Mouse (Mus musculus) heart, embryonic 13.5 days (tissue): ENCODE measurements around the gene Ccin. TPM values are rescaled to one million over a fixed set of nuclear protein-coding genes. Genes with fewer than 3 reads are reported as not detected.

Experiments
- ATAC-seq: fragments of 200-750 bp; cut with Nextera tagmentation; 2 replicates; pipeline ENCODE4 v1.8.0; 2017; ENCODE audit warnings: moderate TSS enrichment; ENCODE audit not compliant: insufficient number of reproducible peaks, low FRiP score, low TSS enrichment; ENCODE audit errors: extremely low read depth
- H3K27ac ChIP-seq: fragments of 300-500 bp; sonication (generic); replicated peaks from 2 replicates; pipeline ENCODE4 v1.5.1; 2015; ENCODE audit warnings: moderate library complexity, mild to moderate bottlenecking, inconsistent platforms
- H3K27me3 ChIP-seq: fragments of 300-500 bp; sonication (generic); replicated peaks from 2 replicates; pipeline ENCODE4 v1.6.1; 2015; ENCODE audit warnings: mild to moderate bottlenecking, inconsistent platforms
- H3K36me3 ChIP-seq: fragments of 300-500 bp; sonication (generic); 2 replicates; pipeline ENCODE4 v1.6.1; 2015; ENCODE audit warnings: mild to moderate bottlenecking, inconsistent platforms
- H3K4me1 ChIP-seq: fragments of 300-500 bp; sonication (generic); 2 replicates; pipeline ENCODE4 v1.6.1; 2015; ENCODE audit warnings: inconsistent platforms
- H3K4me2 ChIP-seq: fragments of 300-500 bp; sonication (generic); 2 replicates; pipeline ENCODE4 v1.6.1; 2015; ENCODE audit warnings: inconsistent platforms, mild to moderate bottlenecking, moderate library complexity
- H3K4me3 ChIP-seq: fragments of 300-500 bp; sonication (generic); 2 replicates; pipeline ENCODE4 v1.5.1; 2015; ENCODE audit warnings: moderate library complexity, mild to moderate bottlenecking, inconsistent platforms
- H3K9ac ChIP-seq: fragments of 300-500 bp; sonication (generic); 2 replicates; pipeline ENCODE4 v1.6.1; 2015; ENCODE audit warnings: inconsistent platforms, mild to moderate bottlenecking, moderate library complexity
- H3K9me3 ChIP-seq: fragments of 300-500 bp; sonication (generic); 2 replicates; pipeline ENCODE4 v1.6.1; 2016; ENCODE audit warnings: inconsistent platforms
- whole genome bisulfite sequencing: fragments of 180-500 bp; shearing (Covaris S2); methylation state at CpG from one replicate; pipeline ENCODE4 v1.1.7; 2015; ENCODE audit warnings: mixed read lengths; 5-methylcytosine and 5-hydroxymethylcytosine counted together
- polyA plus RNA-seq: library from polyadenylated mRNA; unstranded; fragments of >200 nt; fragmentation: Nextera tagmentation; extraction: Ambion mirVana; gene quantifications from 2 replicates; pipeline ENCODE4 v1.2.1, GENCODE M21; 2015

Gene Ccin
- polyA plus RNA-seq, 1 experiment from 2014 or later: not detected

- H3K27ac ChIP-seq: no peak overlapping the region
- H3K36me3 ChIP-seq: no peaks in the 10 kb centered on the region
- H3K9ac ChIP-seq: no peak overlapping the region
- 0 out of 2 replicates have a peak overlapping the region, but pooled peaks have one; percentile 28 for H3K4me2 ChIP-seq
- 0 out of 2 replicates have a peak, but pooled peaks cover 5% of the 10 kb centered on the region for H3K9me3 ChIP-seq
- WGBS: 74% methylated on average over 6 of the region's 6 CpGs
- no peaks in the 10 kb centered on the region for H3K4me1 ChIP-seq
- no peak overlapping the region for H3K4me3 ChIP-seq
- no peaks in the 10 kb centered on the region for H3K27me3 ChIP-seq
- ATAC-seq: no peak
These were observed 20.3 kb downstream of the Ccin start for GRCm38 (mm10) chr4:44003622-44004021.

- H3K4me3 ChIP-seq: no peak within 1 kb of the TSS
- peak within 1 kb of the TSS; percentile 28; the same call in 1 of the 2 replicates for H3K4me2 ChIP-seq
- H3K4me1 ChIP-seq: no peaks in the 10 kb centered on the region
- no peak for ATAC-seq
- no peak within 1 kb of the TSS for H3K27ac ChIP-seq
- H3K36me3 ChIP-seq: no peaks in the 10 kb centered on the region
- no peak within 1 kb of the TSS for H3K9ac ChIP-seq
- H3K27me3 ChIP-seq: no peaks in the 10 kb centered on the region
- WGBS: 77% methylated on average over 5 of the region's 5 CpGs
- no peaks in the 10 kb centered on the region for H3K9me3 ChIP-seq
These were observed 20.8 kb downstream of the Ccin start, which contains the start of gene Clta for GRCm38 (mm10) chr4:44004126-44004525. TSS of gene Clta (plus strand) at chr4:44004452.

GRCm38 (mm10) chr4:44004623-44005409 lies 21.5 kb downstream of the Ccin start:
- WGBS: 68% methylated on average over 3 of the region's 3 CpGs
- H3K4me1 ChIP-seq: no peaks in the 10 kb centered on the region
- no peaks in the 10 kb centered on the region for H3K27me3 ChIP-seq
- H3K36me3 ChIP-seq: no peaks in the 10 kb centered on the region
- ATAC-seq: no peak
- no peak overlapping the region for H3K9ac ChIP-seq
- no peak overlapping the region for H3K4me3 ChIP-seq
- peak overlapping the region; percentile 28; the same call in 1 of the 2 replicates for H3K4me2 ChIP-seq
- no peak overlapping the region for H3K27ac ChIP-seq
- no peaks in the 10 kb centered on the region for H3K9me3 ChIP-seq

GRCm38 (mm10) chr4:44010176-44010575 lies 26.9 kb downstream of the Ccin start:
- peaks cover 5% of the 10 kb centered on the region for H3K36me3 ChIP-seq
- 92% methylated on average over 1 of the region's 1 CpGs for WGBS
- peaks cover 24% of the 10 kb centered on the region for H3K4me1 ChIP-seq
- H3K4me2 ChIP-seq: no peak overlapping the region
- H3K9ac ChIP-seq: no peak overlapping the region
- H3K9me3 ChIP-seq: no peaks in the 10 kb centered on the region
- no peaks in the 10 kb centered on the region for H3K27me3 ChIP-seq
- H3K4me3 ChIP-seq: no peak overlapping the region
- ATAC-seq: no peak
- no peak overlapping the region for H3K27ac ChIP-seq

- Histone ChIP-seq H3K4me2 (no peak overlapping the region), H3K4me1 (peaks cover 28% of the 10 kb centered on the region), H3K27ac (no peak overlapping the region), H3K4me3 (no peak overlapping the region), H3K36me3 (peaks cover 10% of the 10 kb centered on the region), H3K9me3 (no peaks in the 10 kb centered on the region), H3K27me3 (no peaks in the 10 kb centered on the region), H3K9ac (no peak overlapping the region)
- WGBS: 45% methylated on average over 2 of the region's 2 CpGs
- ATAC-seq: no peak
These were observed 27.6 kb downstream of the Ccin start for GRCm38 (mm10) chr4:44010893-44011292.

GRCm38 (mm10) chr4:44011799-44012198 lies 28.5 kb downstream of the Ccin start:
- H3K36me3 ChIP-seq: peaks cover 10% of the 10 kb centered on the region
- H3K27ac ChIP-seq: peak overlapping the region; percentile 87
- peak overlapping the region; percentile 100 for H3K4me3 ChIP-seq
- H3K4me1 ChIP-seq: peaks cover 34% of the 10 kb centered on the region
- ATAC-seq: no peak
- H3K4me2 ChIP-seq: peak overlapping the region; percentile 75
- 80% methylated on average over 3 of the region's 3 CpGs for WGBS
- peak overlapping the region; percentile 98 for H3K9ac ChIP-seq
- no peaks in the 10 kb centered on the region for H3K9me3 ChIP-seq
- no peaks in the 10 kb centered on the region for H3K27me3 ChIP-seq

GRCm38 (mm10) chr4:44012376-44013367 lies 29.4 kb downstream of the Ccin start:
- peaks cover 10% of the 10 kb centered on the region for H3K36me3 ChIP-seq
- no peaks in the 10 kb centered on the region for H3K27me3 ChIP-seq
- H3K4me1 ChIP-seq: peaks cover 34% of the 10 kb centered on the region
- peak; percentile 94 for ATAC-seq
- H3K9me3 ChIP-seq: no peaks in the 10 kb centered on the region
- H3K4me2 ChIP-seq: peak overlapping the region; percentile 75
- peak overlapping the region; percentile 87 for H3K27ac ChIP-seq
- H3K9ac ChIP-seq: peak overlapping the region; percentile 98
- 1% methylated on average over 77 of the region's 77 CpGs for WGBS
- H3K4me3 ChIP-seq: peak overlapping the region; percentile 100

GRCm38 (mm10) chr4:44013391-44014070 lies 30.2 kb downstream of the Ccin start:
- peak overlapping the region; percentile 100 for H3K4me3 ChIP-seq
- peak overlapping the region; percentile 98 for H3K9ac ChIP-seq
- H3K27ac ChIP-seq: peak overlapping the region; percentile 87
- no peak for ATAC-seq
- whole genome bisulfite sequencing: 20% methylated on average over 11 of the region's 11 CpGs
- peaks cover 18% of the 10 kb centered on the region for H3K36me3 ChIP-seq
- peak overlapping the region; percentile 75 for H3K4me2 ChIP-seq
- H3K27me3 ChIP-seq: no peaks in the 10 kb centered on the region
- H3K4me1 ChIP-seq: peaks cover 41% of the 10 kb centered on the region
- H3K9me3 ChIP-seq: no peaks in the 10 kb centered on the region

- Histone ChIP-seq H3K4me3 (no peak overlapping the region), H3K4me1 (peaks cover 42% of the 10 kb centered on the region), H3K4me2 (no peak overlapping the region), H3K36me3 (peaks cover 43% of the 10 kb centered on the region), H3K9me3 (no peaks in the 10 kb centered on the region), H3K27me3 (no peaks in the 10 kb centered on the region), H3K9ac (no peak overlapping the region), H3K27ac (no peak overlapping the region)
- WGBS: 91% methylated on average over 4 of the region's 4 CpGs
- no peak for ATAC-seq
These were observed 32.8 kb downstream of the Ccin start for GRCm38 (mm10) chr4:44016071-44016470.

GRCm38 (mm10) chr4:44016791-44017190 lies 33.5 kb downstream of the Ccin start:
- Histone ChIP-seq H3K4me1 (peaks cover 41% of the 10 kb centered on the region), H3K9me3 (no peaks in the 10 kb centered on the region), H3K4me3 (no peak overlapping the region), H3K9ac (no peak overlapping the region), H3K27me3 (no peaks in the 10 kb centered on the region), H3K4me2 (no peak overlapping the region), H3K27ac (no peak overlapping the region), H3K36me3 (peaks cover 50% of the 10 kb centered on the region)
- WGBS: 90% methylated on average over 12 of the region's 12 CpGs
- no peak for ATAC-seq

GRCm38 (mm10) chr4:44022323-44022722 lies 39.0 kb downstream of the Ccin start:
- Histone ChIP-seq H3K27ac (no peak overlapping the region), H3K9ac (no peak overlapping the region), H3K4me3 (no peak overlapping the region), H3K4me2 (no peak overlapping the region), H3K36me3 (peaks cover 95% of the 10 kb centered on the region), H3K27me3 (no peaks in the 10 kb centered on the region), H3K9me3 (no peaks in the 10 kb centered on the region), H3K4me1 (peaks cover 9% of the 10 kb centered on the region)
- no peak for ATAC-seq
- 84% methylated on average over 4 of the region's 4 CpGs for WGBS
